ENCODE assay signal across 16 mouse cellular contexts in the genomic region with DNA sequence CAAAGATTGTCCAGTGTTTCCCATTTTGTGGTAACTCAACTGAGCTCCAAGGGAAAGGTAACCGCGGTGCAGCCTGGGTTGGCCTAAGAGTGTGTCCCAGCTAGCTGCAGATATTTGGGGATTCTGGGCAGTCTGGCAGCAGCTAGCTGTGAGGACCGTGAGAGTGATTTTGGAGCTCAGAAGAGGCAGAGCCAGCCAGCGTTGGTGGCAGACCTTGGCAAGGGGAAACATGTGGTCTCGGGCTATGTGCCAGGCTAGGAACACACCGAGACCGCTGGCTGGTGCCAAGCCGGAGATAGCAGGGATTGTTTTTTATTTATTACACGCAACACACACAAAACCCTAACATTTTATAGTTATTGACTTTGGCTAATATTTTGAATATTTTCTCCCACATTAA. TPM values are rescaled to one million over a fixed set of nuclear protein-coding genes. Genes with fewer than 3 reads are reported as not detected.
A peak's percentile ranks its signal among the peaks of the same experiment; 100 is the strongest.
DNase-seq lines count a peak whose midpoint lies in the region; ATAC-seq lines count a peak whose summit lies in the region.
"Had no signal": no experiment of that assay in that cellular context is flagged by ENCODE, and none has a peak within 500 bp of the region (broad histone marks: within the 10 kb centered on the region; RNA-seq: fewer than 3 reads in every experiment).

No protein-coding gene starts in this region.

- peak; percentile 2 for DNase-seq in adrenal gland, adult 8-10 months
- DNase-seq in adrenal gland, adult 18-20 months (ENCODE audit: low spot score in 2 of 2), result no peak
- peak; percentile 87 for DNase-seq in left cerebral cortex, postnatal 4 days
- DNase-seq in left cerebral cortex, postnatal 25 days (ENCODE audit: low spot score in 2 of 2), result no peak
- DNase-seq in adrenal gland, postnatal 36 days, result peak; percentile 30 to 47
- DNase-seq in cerebellum, postnatal 10 days, result peak; percentile 88 to 92
- DNase-seq: gastrocnemius, postnatal 10 days; kidney, postnatal 25 days; layer of hippocampus, postnatal 36 days; lung, adult 18-20 months; retina, postnatal 1 day had no signal

- intact Hi-C loops in left cerebral cortex, postnatal 4 days (cut with DNase I), result no loop called here
- intact Hi-C loops in left cerebral cortex, postnatal 25 days (cut with DNase I), result no loop called here

- no peak for ATAC-seq in activated CD4-positive, CD25-positive, alpha-beta regulatory T cell, adult 4 months
- no peak for ATAC-seq in megakaryocyte, adult 5-6 weeks (ENCODE audit: poor library complexity, severe bottlenecking)

RNA-seq across cellular contexts. Expression of a gene that starts 45.1 kb away (rescaled TPM):
- total RNA-seq in adrenal gland, adult 8-10 months (2022), result 1 to 10 TPM; 6.0 to 8.2 (median 7.2) TPM
- total RNA-seq in adrenal gland, adult 18-20 months (2021), result 1 to 10 TPM; 4.5 to 6.5 TPM
- 10 to 100 TPM; 88.0 to 94.7 TPM for total RNA-seq in left cerebral cortex, postnatal 4 days (2021)
- total RNA-seq in left cerebral cortex, postnatal 25 days (2021), result 100 to 1,000 TPM; 268 to 275 TPM
- total RNA-seq in adrenal gland, postnatal 36 days (2021), result 1 to 10 TPM; 4.0 TPM
- polyA plus RNA-seq in activated CD4-positive, CD25-positive, alpha-beta regulatory T cell, adult 4 months (2017; shearing (Covaris generic)), result not detected
- total RNA-seq in megakaryocyte, adult 5-6 weeks (2015), result not detected in 2 replicates
- total RNA-seq in megakaryocyte, adult 5-6 weeks (2017), result not detected in 2 replicates
- total RNA-seq: hematopoietic stem cell, adult 5-6 weeks; megakaryocyte progenitor cell, adult 5-6 weeks had no signal
- polyA plus RNA-seq: thymus, postnatal 0 days had no signal

Comparison
In these comparisons a context has a peak if more than half of its experiments do, and no peak if none do; other contexts are left out.
1. DNase-seq: peak in adrenal gland, adult 8-10 months (single experiment), left cerebral cortex, postnatal 4 days (single experiment), adrenal gland, postnatal 36 days (2 of 2) and cerebellum, postnatal 10 days (2 of 2); none in adrenal gland, adult 18-20 months (0 of 2) and left cerebral cortex, postnatal 25 days (0 of 2).
2. RNA of a gene that starts 45.1 kb away (total RNA-seq): 268 to 275 TPM in left cerebral cortex, postnatal 25 days and 88.0 to 94.7 TPM in left cerebral cortex, postnatal 4 days; 6.0 to 8.2 TPM in adrenal gland, adult 8-10 months, 4.5 to 6.5 TPM in adrenal gland, adult 18-20 months, 4.0 TPM in adrenal gland, postnatal 36 days and not detected in megakaryocyte, adult 5-6 weeks; every median in the first group is over 4 times any median in the second.